Mouse (Mus musculus) kidney, adult 2 months (tissue): ENCODE results near the gene Sec16b. TPM values are rescaled to one million over a fixed set of nuclear protein-coding genes. Genes with fewer than 3 reads are reported as not detected.

Experiments
- DNase-seq: peaks from one replicate; pipeline ENCODE4 v3.0.0; 2021
- H3K27ac ChIP-seq: fragments of 200-500 bp; 2 replicates; pipeline ENCODE4 v1.5.1; 2012; ENCODE audit warnings: low read depth, low read length, control low read depth, inconsistent platforms; ENCODE audit not compliant: insufficient read depth
- H3K27me3 ChIP-seq: fragments of 200-500 bp; replicated peaks from 2 replicates; pipeline ENCODE4 v1.6.1; 2012; ENCODE audit warnings: mild to moderate bottlenecking, moderate library complexity, low read length, inconsistent platforms; ENCODE audit not compliant: control insufficient read depth, insufficient read depth
- H3K36me3 ChIP-seq: fragments of 200-500 bp; 2 replicates; pipeline ENCODE4 v1.6.1; 2012; ENCODE audit warnings: mild to moderate bottlenecking, moderate library complexity, low read length, inconsistent platforms; ENCODE audit not compliant: control insufficient read depth, insufficient read depth
- H3K4me1 ChIP-seq: fragments of 200-500 bp; 2 replicates; pipeline ENCODE4 v1.6.1; 2011; ENCODE audit warnings: low read length; ENCODE audit not compliant: control insufficient read depth, insufficient read depth
- H3K4me3 ChIP-seq: fragments of 200-500 bp; 2 replicates; pipeline ENCODE4 v1.5.1; 2011; ENCODE audit warnings: mild to moderate bottlenecking, low read depth, low read length, control low read depth; ENCODE audit not compliant: insufficient read depth
- CTCF ChIP-seq: fragments of 200-500 bp; conservative IDR thresholded peaks from 2 replicates; pipeline ENCODE4 v1.5.1; 2011; ENCODE audit warnings: low read depth, mild to moderate bottlenecking, control low read depth, low read length, moderate library complexity, mixed read lengths; ENCODE audit not compliant: insufficient read depth, insufficient read length
- POLR2A ChIP-seq: fragments of 200-500 bp; IDR thresholded peaks from one replicate; pipeline ENCODE4 v1.6.1; 2011; ENCODE audit warnings: low read depth, low read length, control low read depth
- WGBS: fragments of 180-500 bp; shearing (Covaris S2); methylation state at CpG from one replicate; pipeline ENCODE4 v1.1.7; 2018; 5-methylcytosine and 5-hydroxymethylcytosine counted together
- polyA plus RNA-seq: library from polyadenylated mRNA; depleted of rRNA; stranded (reverse); fragments of >200 nt; gene quantifications from 2 replicates; pipeline ENCODE4 v1.2.3, GENCODE M21; 2012; rRNA removed

Sec16b gene
- polyA plus RNA-seq, 1 experiment: 2.4 TPM

- Histone ChIP-seq H3K36me3 (no peaks in the 10 kb centered on the region), H3K27ac (no peak overlapping the region), H3K4me3 (no peak overlapping the region), H3K27me3 (no peaks in the 10 kb centered on the region), H3K4me1 (no peaks in the 10 kb centered on the region)
- peak; percentile 50 for DNase-seq
- TF ChIP-seq POLR2A (no peak), CTCF (no peak)
- 54% methylated on average over 5 of the region's 5 CpGs for WGBS
Observed at GRCm38 (mm10) chr1:157586556-157586955, 80.0 kb downstream of the Sec16b start.

DNA sequence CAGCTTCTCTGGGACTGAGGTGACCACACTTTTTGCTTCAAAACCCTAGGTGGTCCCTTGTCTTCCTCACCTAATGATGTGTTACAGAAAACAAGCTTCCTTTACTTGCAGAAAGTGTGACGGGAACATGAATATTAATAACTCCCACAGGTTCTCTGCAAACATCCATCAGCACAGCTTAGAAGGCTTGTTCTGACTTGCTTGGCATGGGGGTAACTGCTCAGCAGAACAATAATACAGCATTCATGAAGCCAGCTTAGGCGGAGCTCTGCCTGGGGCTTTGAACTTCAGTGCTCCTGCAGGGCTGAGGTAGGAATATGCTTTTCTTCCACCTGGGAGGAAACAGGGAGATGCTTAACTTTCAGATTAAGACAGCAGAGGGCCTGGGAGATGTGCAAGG, 85.5 kb downstream of the Sec16b start:
- Histone ChIP-seq H3K4me3 (no peak overlapping the region), H3K27ac (no peak overlapping the region)
- no peak for DNase-seq

GRCm38 (mm10) chr1:157594561-157594960, 88.0 kb downstream of the Sec16b start:
- WGBS: 80% methylated on average over 5 of the region's 5 CpGs
- H3K27me3 ChIP-seq: no peaks in the 10 kb centered on the region
- no peaks in the 10 kb centered on the region for H3K36me3 ChIP-seq

More for the DNA sequence above, 85.5 kb downstream of the Sec16b start:
- Histone ChIP-seq H3K4me1 (no peaks in the 10 kb centered on the region), H3K27me3 (no peaks in the 10 kb centered on the region), H3K36me3 (no peaks in the 10 kb centered on the region)
- WGBS: 67% methylated on average over 2 of the region's 2 CpGs
- no peak for TF ChIP-seq POLR2A
- no peak for TF ChIP-seq CTCF

DNA sequence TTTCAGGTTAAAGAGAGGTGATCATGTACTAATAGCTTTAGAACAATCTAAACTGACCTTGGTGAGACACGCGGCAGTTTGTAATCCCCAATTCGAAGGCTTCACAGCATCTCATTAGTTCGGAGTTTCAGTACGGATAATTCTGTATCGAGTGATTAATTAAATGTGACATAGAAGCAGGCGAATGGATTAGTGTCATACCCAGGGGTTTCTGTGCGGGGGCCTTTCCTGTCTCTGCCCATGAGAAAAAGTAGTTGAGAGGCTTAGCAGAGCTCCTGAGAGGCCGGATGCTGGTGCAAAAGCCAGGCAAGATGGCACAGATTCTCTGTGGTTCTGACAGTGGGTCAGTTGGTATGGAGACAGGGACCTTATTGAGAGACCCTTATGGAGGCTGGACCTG, 88.6 kb downstream of the Sec16b start:
- no peak overlapping the region for H3K27ac ChIP-seq
- H3K36me3 ChIP-seq: no peaks in the 10 kb centered on the region
- H3K27me3 ChIP-seq: no peaks in the 10 kb centered on the region
- TF ChIP-seq CTCF (no peak), POLR2A (no peak)
- H3K4me3 ChIP-seq: no peak overlapping the region
- H3K4me1 ChIP-seq: no peaks in the 10 kb centered on the region
- no peak for DNase-seq
- 77% methylated on average over 9 of the region's 9 CpGs for WGBS

More at GRCm38 (mm10) chr1:157594561-157594960, 88.0 kb downstream of the Sec16b start:
- no peak for DNase-seq
- Histone ChIP-seq H3K27ac (no peak overlapping the region), H3K4me3 (no peak overlapping the region), H3K4me1 (no peaks in the 10 kb centered on the region)
- TF ChIP-seq CTCF (no peak), POLR2A (no peak)

GRCm38 (mm10) chr1:157604513-157604912, 98.0 kb downstream of the Sec16b start:
- TF ChIP-seq POLR2A (no peak), CTCF (no peak)
- Histone ChIP-seq H3K4me3 (no peak overlapping the region), H3K27ac (no peak overlapping the region), H3K36me3 (no peaks in the 10 kb centered on the region), H3K4me1 (no peaks in the 10 kb centered on the region), H3K27me3 (no peaks in the 10 kb centered on the region)
- WGBS: 56% methylated on average over 5 of the region's 5 CpGs
- DNase-seq: no peak

Other genes starting within 250 kb of the Sec16b start
- 3.4 and 4.0 TPM in 2 replicates for gene Rasal2, start 94.1 kb upstream of the Sec16b start, polyA plus RNA-seq
- gene Cryzl2, start 48.2 kb upstream of the Sec16b start, polyA plus RNA-seq: 412 and 442 TPM in 2 replicates